Mouse (Mus musculus) neutrophil, adult 59 days (primary cell): Measurements from ENCODE around the gene Phf12. TPM values are rescaled to one million over a fixed set of nuclear protein-coding genes. Genes with fewer than 3 reads are reported as not detected.

Experiments
- total RNA-seq, 2 experiments: library from RNA; stranded (reverse); gene quantifications; 1 replicate in 1 of 2; 2 replicates in 1 of 2; pipeline ENCODE4 v1.2.4; 2023

The Phf12 gene
- total RNA-seq = 10 to 100 TPM; 87.8 to 88.6 TPM

DNA sequence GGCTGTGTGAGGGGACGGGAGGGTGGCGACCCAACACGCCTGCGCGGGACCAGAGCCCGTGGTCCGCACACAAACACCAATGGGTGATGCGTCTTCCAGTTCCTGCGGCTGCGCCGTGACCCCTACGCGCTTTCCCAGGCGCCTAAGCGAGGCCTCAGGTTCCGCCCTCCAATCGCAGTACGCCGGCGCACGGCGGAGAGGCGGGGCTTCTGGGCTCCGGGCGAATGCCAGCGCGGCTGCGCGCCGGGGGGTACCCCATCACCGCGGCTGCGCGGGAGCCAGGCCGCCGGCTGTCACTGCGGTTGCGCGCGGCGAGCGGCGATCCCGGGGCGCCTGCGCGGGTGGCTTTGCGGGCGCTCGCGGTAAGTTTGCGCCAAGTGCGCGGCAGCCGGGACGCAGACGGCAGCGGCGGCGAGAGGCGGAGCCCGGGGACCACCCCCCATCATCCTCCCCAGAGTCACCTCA is at the start of gene Phf12:
TSS of gene Phf12 (plus strand) at position 314 of the 465 bp plus-strand sequence.

DNA sequence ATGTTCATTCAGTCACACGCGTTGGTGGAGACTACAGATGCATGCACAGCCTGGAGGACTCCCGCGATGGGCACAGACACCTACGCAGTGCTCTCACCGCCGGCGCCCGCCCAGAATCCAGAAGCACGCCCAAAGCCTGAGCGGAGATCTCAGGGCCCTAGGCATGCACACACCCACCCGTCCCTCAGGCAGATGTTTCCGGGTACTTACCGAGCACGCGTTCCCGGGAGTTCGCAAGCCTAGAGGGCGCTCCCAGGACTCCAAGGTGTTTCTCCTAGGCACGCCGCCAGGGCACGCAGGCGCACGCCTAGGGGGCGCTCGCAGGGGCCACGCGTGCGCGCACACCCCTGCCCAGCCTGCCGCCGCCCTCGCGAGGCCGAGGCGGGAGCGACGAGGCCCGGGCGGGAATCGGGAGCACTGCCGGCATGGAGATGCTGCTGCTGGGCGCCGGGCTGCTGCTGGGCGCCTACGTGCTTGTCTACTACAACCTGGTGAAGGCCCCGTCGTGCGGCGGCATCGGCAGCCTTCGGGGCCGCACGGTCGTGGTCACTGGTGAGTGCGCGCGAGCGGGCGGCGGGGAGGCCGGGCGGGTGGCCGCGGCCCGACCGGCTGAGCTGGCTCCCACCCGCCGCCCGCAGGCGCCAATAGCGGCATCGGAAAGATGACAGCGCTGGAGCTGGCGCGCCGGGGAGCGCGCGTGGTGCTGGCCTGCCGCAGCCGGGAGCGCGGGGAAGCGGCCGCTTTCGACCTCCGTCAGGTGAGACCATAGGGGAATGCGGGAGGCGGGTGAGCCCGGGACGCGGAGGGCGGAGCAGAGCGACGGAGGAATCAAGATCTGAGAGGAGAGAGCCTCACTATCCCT is 49.6 kb downstream of the Phf12 start, which contains the start of gene Dhrs13:
TSS of gene Dhrs13 (plus strand) at position 334 of the 862 bp plus-strand sequence.

GRCm38 (mm10) chr11:78037831-78038752 is 55.5 kb downstream of the Phf12 start, which contains the start of gene Flot2:
Gene Flot2 (plus strand): TSS chr11:78037931.

Other genes starting within 250 kb of the Phf12 start
- gene Myo18a, start 219.5 kb upstream of the Phf12 start, total RNA-seq = 10 to 100 TPM; 63.7 to 70.0 TPM
- gene Gm10277, start 195.0 kb upstream of the Phf12 start, total RNA-seq = under 1 TPM in 1 of 2 experiments, not detected in 1; 0.20 TPM
- not detected for gene Pipox, start 88.7 kb upstream of the Phf12 start, total RNA-seq
- gene Sez6, start 52.0 kb upstream of the Phf12 start, total RNA-seq = not detected
- 1 to 10 TPM; 2.3 to 2.5 TPM for gene Dhrs13, start 49.5 kb downstream of the Phf12 start, total RNA-seq
- gene Flot2, start 55.2 kb downstream of the Phf12 start, total RNA-seq = 100 to 1,000 TPM; 132 to 147 TPM
- 10 to 100 TPM; 15.0 to 15.1 TPM for gene Eral1, start 97.6 kb downstream of the Phf12 start, total RNA-seq
- gene Fam222b, start 111.9 kb downstream of the Phf12 start, total RNA-seq = 10 to 100 TPM; 44.3 to 50.4 TPM
- gene Traf4, start 182.8 kb downstream of the Phf12 start, total RNA-seq = 1 to 10 TPM; 2.7 to 6.1 TPM
- gene Nek8, start 193.9 kb downstream of the Phf12 start, total RNA-seq = 1 to 10 TPM; 3.0 to 5.9 TPM
- gene Tlcd1, start 194.0 kb downstream of the Phf12 start, total RNA-seq = 1 to 10 TPM; 5.3 to 8.4 TPM
- 1,000 to 10,000 TPM in 1 of 2 experiments, 100 to 1,000 TPM in 1; 959 to 1,073 TPM for gene Rpl23a, start 200.8 kb downstream of the Phf12 start, total RNA-seq
- 1 to 10 TPM in 1 of 2 experiments, under 1 TPM in 1; 1.00 to 1.3 TPM for gene Rab34, start 205.7 kb downstream of the Phf12 start, total RNA-seq
- 1 to 10 TPM; 1.6 to 1.7 TPM for gene Proca1, start 210.6 kb downstream of the Phf12 start, total RNA-seq